Mouse (Mus musculus) liver, embryonic 11.5 days (tissue): ENCODE results near the gene Slc7a7. TPM values are rescaled to one million over a fixed set of nuclear protein-coding genes. Genes with fewer than 3 reads are reported as not detected.

ENCODE experiments used
- ATAC-seq: fragments of 200-750 bp; cut with Nextera tagmentation; replicated peaks from 2 replicates; pipeline ENCODE4 v1.8.0; 2017; ENCODE audit warnings: moderate number of reproducible peaks, mild to moderate bottlenecking, moderate TSS enrichment, moderate library complexity; ENCODE audit not compliant: low FRiP score
- DNase-seq: peaks from one replicate; pipeline ENCODE4 v3.0.0-alpha.2; 2017; ENCODE audit warnings: low spot score
- H3K27ac ChIP-seq: fragments of 300-500 bp; sonication (generic); 2 replicates; pipeline ENCODE4 v1.5.1; 2014; ENCODE audit warnings: mild to moderate bottlenecking, low read depth, low read length, control low read depth
- H3K27me3 ChIP-seq: fragments of 300-500 bp; sonication (generic); replicated peaks from 2 replicates; pipeline ENCODE4 v1.6.1; 2014; ENCODE audit warnings: low read length, mixed read lengths; ENCODE audit not compliant: control insufficient read depth, insufficient read depth
- H3K36me3 ChIP-seq: fragments of 300-500 bp; sonication (generic); 2 replicates; pipeline ENCODE4 v1.6.1; 2014; ENCODE audit warnings: mild to moderate bottlenecking, low read length, moderate library complexity, mixed read lengths; ENCODE audit not compliant: control insufficient read depth, insufficient read depth
- H3K4me1 ChIP-seq: fragments of 300-500 bp; sonication (generic); replicated peaks from 2 replicates; pipeline ENCODE4 v1.6.1; 2014; ENCODE audit warnings: low read length, mixed read lengths; ENCODE audit not compliant: control insufficient read depth, insufficient read depth
- H3K4me2 ChIP-seq: fragments of 300-500 bp; sonication (generic); 2 replicates; pipeline ENCODE4 v1.6.1; 2014; ENCODE audit warnings: mild to moderate bottlenecking, control low read depth, moderate library complexity
- H3K4me3 ChIP-seq: fragments of 300-500 bp; sonication (generic); 2 replicates; pipeline ENCODE4 v1.5.1; 2014; ENCODE audit warnings: low read depth, low read length, control low read depth
- H3K9ac ChIP-seq: fragments of 300-500 bp; sonication (generic); 2 replicates; pipeline ENCODE4 v1.6.1; 2014; ENCODE audit warnings: low read depth, low read length, control low read depth
- H3K9me3 ChIP-seq: fragments of 300-500 bp; sonication (generic); 2 replicates; pipeline ENCODE4 v1.6.1; 2016; ENCODE audit warnings: low read length, inconsistent platforms, mixed read lengths; ENCODE audit not compliant: control insufficient read depth
- WGBS: fragments of 180-500 bp; shearing (Covaris S2); extraction: QIAGEN DNeasy Blood & Tissue Kit; methylation state at CpG from one replicate; pipeline ENCODE4 v1.1.7; 2014; 5-methylcytosine and 5-hydroxymethylcytosine counted together
- polyA plus RNA-seq: library from polyadenylated mRNA; unstranded; fragments of >200 nt; fragmentation: Nextera tagmentation; extraction: Ambion mirVana; gene quantifications from 2 replicates; pipeline ENCODE4 v1.2.1, GENCODE M21; 2014

Gene Slc7a7
- polyA plus RNA-seq, 1 experiment from 2014 or later: 8.3 TPM

DNA sequence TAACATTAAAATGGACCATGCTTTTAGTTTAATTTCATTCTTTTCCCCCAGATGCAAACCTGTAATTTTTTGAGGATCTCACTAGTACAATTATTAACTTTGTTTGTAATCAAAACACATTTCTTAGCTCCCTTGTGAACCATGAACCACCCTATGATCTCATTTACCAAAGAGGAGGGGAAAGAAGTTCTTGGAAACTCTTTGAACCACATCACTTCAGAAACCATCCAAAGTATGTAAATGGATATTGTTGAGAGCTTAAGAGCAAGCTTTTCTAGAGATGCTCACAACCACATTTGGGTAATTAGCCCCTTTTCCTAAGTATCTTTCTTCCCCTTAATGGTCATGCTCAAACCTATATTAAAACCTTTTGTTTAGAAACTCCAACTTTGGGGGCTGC is 23.3 kb downstream of the Slc7a7 start:
- Histone ChIP-seq H3K36me3 (no peaks in the 10 kb centered on the region), H3K27me3 (no peaks in the 10 kb centered on the region), H3K4me1 (no peaks in the 10 kb centered on the region), H3K4me2 (no peak overlapping the region), H3K9me3 (no peaks in the 10 kb centered on the region), H3K27ac (no peak overlapping the region), H3K9ac (no peak overlapping the region), H3K4me3 (no peak overlapping the region)
- ATAC-seq: no peak
- DNase-seq: no peak

DNA sequence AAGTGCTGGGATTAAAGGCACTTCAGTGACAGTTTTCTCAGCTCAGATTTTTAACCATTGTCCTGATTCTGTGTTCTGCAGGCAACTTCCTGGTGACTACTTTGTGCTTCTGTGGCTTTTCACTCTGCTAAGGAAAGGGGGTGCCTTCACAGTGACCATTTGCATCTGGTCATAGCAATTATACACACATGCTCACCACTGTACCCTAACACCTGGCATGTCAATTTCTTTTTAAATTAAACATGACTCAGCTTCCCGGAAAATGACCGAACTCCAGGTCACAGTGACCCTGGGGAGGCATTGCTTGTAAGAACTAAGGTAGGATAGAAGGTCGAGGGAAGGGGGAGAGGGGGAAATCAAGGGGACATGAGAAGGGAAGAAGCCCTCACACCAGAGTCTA is 23.8 kb downstream of the Slc7a7 start:
- Histone ChIP-seq H3K9me3 (no peaks in the 10 kb centered on the region), H3K4me1 (no peaks in the 10 kb centered on the region), H3K4me3 (no peak overlapping the region), H3K27me3 (no peaks in the 10 kb centered on the region), H3K9ac (no peak overlapping the region), H3K4me2 (no peak overlapping the region), H3K27ac (no peak overlapping the region), H3K36me3 (no peaks in the 10 kb centered on the region)
- no peak for ATAC-seq
- 66% methylated on average over 3 of the region's 3 CpGs for WGBS
- DNase-seq: no peak

DNA sequence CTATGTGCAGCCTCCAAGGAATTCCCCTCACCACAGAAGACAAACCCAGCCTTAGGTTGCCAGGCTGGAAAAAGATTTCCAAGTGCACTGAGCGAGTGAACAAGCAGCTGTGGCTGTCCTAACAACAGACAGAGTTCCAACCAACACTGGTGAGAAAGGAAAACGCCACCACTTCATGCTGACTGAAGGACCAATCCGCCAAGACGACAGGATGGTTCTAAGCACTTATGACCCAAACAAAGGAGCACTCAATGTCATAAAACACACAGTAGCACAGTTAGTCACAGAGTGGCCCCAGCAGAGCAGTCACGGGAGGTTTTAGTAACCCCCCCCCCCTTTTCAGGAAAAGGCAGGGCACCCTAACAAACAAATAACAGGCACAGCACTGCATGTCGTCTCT is 26.7 kb downstream of the Slc7a7 start:
- DNase-seq (no peak), ATAC-seq (no peak)
- no peak overlapping the region for H3K9ac ChIP-seq
- no peak overlapping the region for H3K27ac ChIP-seq
- H3K9me3 ChIP-seq: no peaks in the 10 kb centered on the region
- WGBS: 74% methylated on average over 6 of the region's 6 CpGs
- no peaks in the 10 kb centered on the region for H3K27me3 ChIP-seq
- no peaks in the 10 kb centered on the region for H3K4me1 ChIP-seq
- no peaks in the 10 kb centered on the region; the same call in 1 of the 2 replicates for H3K36me3 ChIP-seq
- no peak overlapping the region for H3K4me2 ChIP-seq
- H3K4me3 ChIP-seq: no peak overlapping the region

DNA sequence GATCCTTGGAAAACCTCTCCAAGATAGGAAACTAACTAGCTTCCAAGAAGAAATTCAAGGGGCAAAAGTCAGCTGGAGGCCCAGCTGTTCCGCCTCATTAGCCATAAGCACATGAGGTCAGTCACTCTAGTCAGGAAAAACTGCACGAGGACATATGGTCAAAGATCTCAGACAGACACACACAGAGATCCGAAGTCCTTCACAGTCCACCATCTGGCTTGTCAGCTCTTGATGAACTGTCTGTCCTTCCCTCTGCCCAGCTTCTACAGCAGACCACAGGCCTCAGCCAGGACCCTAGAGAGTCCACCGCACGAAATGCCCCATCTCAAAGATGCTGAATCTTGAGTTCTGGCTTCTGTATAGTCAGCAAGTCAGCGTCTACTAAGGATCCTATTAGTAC is 30.0 kb downstream of the Slc7a7 start:
- 77% methylated on average over 6 of the region's 6 CpGs for WGBS
- no peak overlapping the region for H3K4me3 ChIP-seq
- no peaks in the 10 kb centered on the region for H3K27me3 ChIP-seq
- H3K9ac ChIP-seq: no peak overlapping the region
- no peak for ATAC-seq
- peaks cover 11% of the 10 kb centered on the region for H3K4me1 ChIP-seq
- no peak overlapping the region for H3K27ac ChIP-seq
- no peak overlapping the region for H3K4me2 ChIP-seq
- H3K9me3 ChIP-seq: no peaks in the 10 kb centered on the region
- H3K36me3 ChIP-seq: no peaks in the 10 kb centered on the region; the same call in 1 of the 2 replicates
- no peak for DNase-seq

DNA sequence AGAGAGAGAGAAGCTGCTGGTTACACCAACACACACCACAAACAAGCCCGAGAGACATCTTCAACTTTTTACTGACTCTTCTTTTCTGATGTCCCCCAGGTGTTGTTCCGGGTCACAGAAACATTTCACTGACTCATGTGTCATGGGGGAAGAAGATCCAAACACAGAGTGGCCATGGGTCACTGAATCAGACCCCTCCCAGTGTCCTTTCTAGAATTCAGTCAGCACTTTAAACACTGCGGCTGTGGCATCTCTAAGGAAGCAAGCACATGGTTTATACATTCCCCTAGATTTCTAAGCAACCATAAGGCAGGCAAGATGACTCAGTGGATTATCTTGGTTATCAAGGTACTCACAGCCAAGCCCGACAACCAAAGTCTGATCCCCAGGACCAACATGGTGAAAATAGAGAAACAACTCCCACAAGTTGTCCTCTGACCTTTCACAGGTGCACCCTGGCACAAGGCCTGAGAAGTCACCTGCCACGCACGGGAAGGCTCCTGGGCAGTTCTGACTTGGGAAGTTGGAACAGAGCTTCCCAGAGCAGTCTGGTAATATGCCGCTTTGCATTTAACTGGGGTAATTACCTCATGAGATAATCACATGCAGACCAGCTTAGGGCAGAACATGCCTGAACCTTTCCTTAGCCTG is 31.5 kb downstream of the Slc7a7 start:
- H3K36me3 ChIP-seq: no peaks in the 10 kb centered on the region; the same call in 1 of the 2 replicates
- no peak overlapping the region for H3K27ac ChIP-seq
- no peaks in the 10 kb centered on the region for H3K27me3 ChIP-seq
- H3K4me2 ChIP-seq: no peak overlapping the region
- DNase-seq (no peak), ATAC-seq (no peak)
- 80% methylated on average over 7 of the region's 7 CpGs for WGBS
- H3K4me1 ChIP-seq: peaks cover 16% of the 10 kb centered on the region
- no peak overlapping the region for H3K9ac ChIP-seq
- no peak overlapping the region for H3K4me3 ChIP-seq
- H3K9me3 ChIP-seq: no peaks in the 10 kb centered on the region

DNA sequence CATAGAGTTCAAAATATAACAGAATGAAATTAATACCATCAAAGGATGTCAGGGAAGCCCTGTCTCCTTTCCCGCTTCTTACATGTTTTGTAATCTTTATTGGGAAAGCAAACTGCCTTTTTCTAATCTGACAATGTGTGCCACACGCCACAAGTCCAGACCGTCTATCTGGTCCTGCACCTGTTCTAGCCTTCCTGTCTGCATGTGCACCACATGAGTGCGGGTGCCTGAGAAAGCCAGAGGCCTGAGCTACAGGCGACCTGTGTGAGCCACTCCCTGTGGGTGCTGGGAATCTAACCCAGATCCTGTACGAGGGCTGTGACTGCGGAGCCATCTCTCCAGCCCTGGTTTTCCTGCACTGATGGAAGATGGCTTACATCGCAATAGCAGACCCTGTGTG is 33.2 kb downstream of the Slc7a7 start:
- no peak overlapping the region for H3K27ac ChIP-seq
- H3K9ac ChIP-seq: no peak overlapping the region
- no peaks in the 10 kb centered on the region for H3K27me3 ChIP-seq
- no peaks in the 10 kb centered on the region; the same call in 1 of the 2 replicates for H3K36me3 ChIP-seq
- H3K4me3 ChIP-seq: no peak overlapping the region
- ATAC-seq (no peak), DNase-seq (no peak)
- WGBS: 71% methylated on average over 8 of the region's 8 CpGs
- no peak overlapping the region for H3K4me2 ChIP-seq
- no peaks in the 10 kb centered on the region for H3K9me3 ChIP-seq
- H3K4me1 ChIP-seq: peaks cover 16% of the 10 kb centered on the region

DNA sequence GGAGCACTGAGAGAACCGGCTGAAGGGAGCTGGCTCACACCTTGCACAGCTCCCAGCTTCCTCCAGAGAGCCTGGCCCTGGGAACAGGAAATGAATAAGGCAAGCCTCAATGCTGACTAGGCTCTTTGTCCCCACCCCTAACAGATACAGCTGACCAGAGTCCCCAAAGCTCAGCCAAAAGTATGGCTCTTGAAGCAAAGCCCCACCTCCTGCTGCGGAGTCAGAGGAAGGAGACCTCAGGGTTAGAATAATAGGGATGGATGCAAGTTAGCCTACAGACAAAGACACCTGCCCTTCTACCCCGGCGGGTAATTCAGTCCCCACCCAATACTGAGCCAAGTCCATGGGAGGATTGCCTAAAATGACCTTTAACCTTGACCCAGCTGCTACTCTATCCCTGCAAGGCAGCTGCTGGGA is 34.2 kb downstream of the Slc7a7 start:
- peaks cover 16% of the 10 kb centered on the region for H3K4me1 ChIP-seq
- H3K9ac ChIP-seq: no peak overlapping the region
- DNase-seq: no peak
- H3K27ac ChIP-seq: no peak overlapping the region
- WGBS: 41% methylated on average over 4 of the region's 4 CpGs
- no peaks in the 10 kb centered on the region for H3K9me3 ChIP-seq
- H3K36me3 ChIP-seq: no peaks in the 10 kb centered on the region; the same call in 1 of the 2 replicates
- no peak overlapping the region for H3K4me3 ChIP-seq
- no peaks in the 10 kb centered on the region for H3K27me3 ChIP-seq
- peak; percentile 46 for ATAC-seq
- H3K4me2 ChIP-seq: no peak overlapping the region

DNA sequence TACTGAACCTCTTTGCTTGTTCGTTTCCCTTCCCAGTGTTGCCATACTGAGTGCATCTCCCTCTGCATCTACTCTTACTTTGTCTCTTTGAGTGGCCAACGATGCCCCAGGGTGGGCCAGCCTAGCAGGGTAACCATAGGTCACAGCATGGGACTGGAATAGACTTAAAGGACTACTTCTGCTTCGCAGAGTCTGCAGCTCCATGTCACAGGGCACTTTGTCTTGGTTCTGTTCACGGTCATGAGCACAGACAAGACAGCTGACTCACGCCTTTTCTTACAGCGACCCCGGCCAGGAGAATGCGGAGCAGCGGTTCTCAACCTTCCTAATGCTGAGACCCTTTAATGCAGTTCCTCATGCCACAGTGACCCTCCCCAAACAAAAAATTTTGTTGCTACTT is 34.9 kb downstream of the Slc7a7 start:
- Histone ChIP-seq H3K9me3 (no peaks in the 10 kb centered on the region), H3K36me3 (no peaks in the 10 kb centered on the region; the same call in 1 of the 2 replicates), H3K9ac (no peak overlapping the region), H3K4me1 (peaks cover 16% of the 10 kb centered on the region), H3K4me2 (no peak overlapping the region), H3K27me3 (no peaks in the 10 kb centered on the region), H3K4me3 (no peak overlapping the region), H3K27ac (no peak overlapping the region; the same call in 1 of the 2 replicates)
- DNase-seq: no peak
- WGBS: 77% methylated on average over 9 of the region's 9 CpGs
- no peak for ATAC-seq

DNA sequence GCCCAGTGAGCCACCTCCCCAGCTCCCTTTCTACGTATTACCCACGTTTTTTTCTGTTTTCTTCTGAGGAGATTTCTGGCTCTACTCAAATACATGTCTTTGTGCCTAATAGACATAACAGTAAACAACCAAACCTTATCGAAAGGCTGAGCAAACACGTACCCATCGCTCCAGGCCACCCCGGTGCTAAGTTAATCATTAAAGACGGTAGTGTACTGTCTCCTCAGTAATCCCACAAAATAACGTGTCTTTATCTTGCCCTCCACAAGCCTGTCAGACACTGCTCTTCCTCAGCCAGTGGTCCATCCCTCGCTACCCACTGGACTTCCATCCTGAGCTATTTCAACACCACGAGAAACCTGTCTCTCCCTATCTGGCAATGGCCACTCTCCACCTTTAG is 35.8 kb downstream of the Slc7a7 start:
- H3K36me3 ChIP-seq: no peaks in the 10 kb centered on the region; the same call in 1 of the 2 replicates
- DNase-seq (no peak), ATAC-seq (0 out of 2 replicates have a peak, but pooled peaks have one; percentile 18)
- no peak overlapping the region for H3K4me3 ChIP-seq
- H3K9me3 ChIP-seq: no peaks in the 10 kb centered on the region
- H3K4me2 ChIP-seq: peak overlapping the region; percentile 16
- no peaks in the 10 kb centered on the region for H3K27me3 ChIP-seq
- no peak overlapping the region for H3K27ac ChIP-seq
- 69% methylated on average over 10 of the region's 10 CpGs for WGBS
- H3K4me1 ChIP-seq: peaks cover 16% of the 10 kb centered on the region
- H3K9ac ChIP-seq: no peak overlapping the region
